Mouse (Mus musculus): ENCODE measurements around the gene Akap7.

DNA sequence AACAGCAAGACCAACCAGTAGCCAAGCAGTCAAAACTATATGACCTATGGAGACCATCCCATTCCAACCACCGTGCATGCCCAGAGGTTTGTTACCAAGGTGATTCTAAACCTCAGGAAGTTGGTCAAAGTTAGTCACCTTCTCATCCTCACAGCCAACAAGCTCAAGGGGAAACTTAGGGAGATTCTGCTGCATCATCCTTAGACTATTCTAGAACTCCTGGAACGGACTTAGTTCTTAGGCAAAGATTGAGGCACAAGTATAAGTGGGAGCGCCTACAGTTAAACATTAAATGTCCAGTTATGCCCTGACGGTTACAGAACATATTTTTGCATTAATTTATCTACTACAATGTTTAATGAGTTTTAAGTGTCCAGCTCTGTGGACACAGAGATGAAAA, 54.7 kb downstream of the Akap7 start:
- TF ChIP-seq POLR2A (IDR thresholded peaks at IDR 0.05; ENCODE audit: insufficient read depth, low read depth, low read length): no peak
- no peak for TF ChIP-seq CTCF (IDR thresholded peaks at IDR 0.05)
- TF ChIP-seq EP300 (IDR thresholded peaks at IDR 0.05; ENCODE audit: insufficient read depth, low read depth, low read length): no peak
